Mouse (Mus musculus) neural tube, embryonic 14.5 days (tissue): ENCODE data around the gene Sowaha. TPM values are rescaled to one million over a fixed set of nuclear protein-coding genes. Genes with fewer than 3 reads are reported as not detected.

Experiments
- ATAC-seq: fragments of 200-750 bp; cut with Nextera tagmentation; 2 replicates; pipeline ENCODE4 v1.8.0; 2017; ENCODE audit warnings: low read depth, mild to moderate bottlenecking, moderate TSS enrichment, moderate library complexity
- H3K27ac ChIP-seq: fragments of 300-500 bp; sonication (generic); 2 replicates; pipeline ENCODE4 v1.5.1; 2014; ENCODE audit warnings: low read depth, mild to moderate bottlenecking, control low read depth, low read length, moderate library complexity, mixed read lengths
- H3K27me3 ChIP-seq: fragments of 300-500 bp; sonication (generic); 2 replicates; pipeline ENCODE4 v1.6.1; 2014; ENCODE audit warnings: low read length; ENCODE audit not compliant: control insufficient read depth, insufficient read depth
- H3K36me3 ChIP-seq: fragments of 300-500 bp; sonication (generic); 2 replicates; pipeline ENCODE4 v1.6.1; 2014; ENCODE audit warnings: low read length, mixed read lengths; ENCODE audit not compliant: control insufficient read depth, insufficient read depth
- H3K4me1 ChIP-seq: fragments of 300-500 bp; sonication (generic); 2 replicates; pipeline ENCODE4 v1.6.1; 2014; ENCODE audit warnings: low read length; ENCODE audit not compliant: control insufficient read depth, insufficient read depth
- H3K4me2 ChIP-seq: fragments of 300-500 bp; sonication (generic); 2 replicates; pipeline ENCODE4 v1.6.1; 2014; ENCODE audit warnings: mild to moderate bottlenecking, low read depth, low read length, control low read depth
- H3K4me3 ChIP-seq: fragments of 300-500 bp; sonication (generic); 2 replicates; pipeline ENCODE4 v1.5.1; 2014; ENCODE audit warnings: low read depth, low read length, control low read depth, mixed read lengths
- H3K9ac ChIP-seq: fragments of 300-500 bp; sonication (generic); replicated peaks from 2 replicates; pipeline ENCODE4 v1.6.1; 2014; ENCODE audit warnings: low read depth, mild to moderate bottlenecking, control low read depth, low read length, mixed read lengths
- H3K9me3 ChIP-seq: fragments of 300-500 bp; sonication (generic); 2 replicates; pipeline ENCODE4 v1.6.1; 2016; ENCODE audit warnings: low read length; ENCODE audit not compliant: control insufficient read depth
- WGBS: fragments of 180-500 bp; shearing (Covaris S2); extraction: QIAGEN DNeasy Blood & Tissue Kit; methylation state at CpG from one replicate; pipeline ENCODE4 v1.1.7; 2014; 5-methylcytosine and 5-hydroxymethylcytosine counted together
- polyA plus RNA-seq: library from polyadenylated mRNA; unstranded; fragments of >200 nt; fragmentation: Nextera tagmentation; extraction: Ambion mirVana; gene quantifications from 2 replicates; pipeline ENCODE4 v1.2.1, GENCODE M21; 2014

Sowaha gene
- polyA plus RNA-seq, 1 experiment from 2014 or later, result 1.1 TPM

DNA sequence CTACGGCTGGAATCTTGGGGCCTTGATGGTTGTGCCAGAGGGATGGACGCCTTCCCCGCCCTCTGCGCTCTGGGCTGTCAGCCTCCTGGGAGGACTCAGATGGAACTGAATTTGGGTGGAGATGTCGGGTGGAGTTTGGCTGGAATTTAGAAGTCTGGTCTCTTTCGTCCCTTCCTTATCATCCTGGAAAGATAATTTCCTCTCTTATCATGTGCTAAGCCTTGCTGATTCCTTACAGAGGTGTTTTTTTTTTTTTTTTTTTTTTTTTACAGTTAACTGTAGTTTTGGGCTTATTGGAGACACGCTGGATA is 41.7 kb upstream of the Sowaha start:
- H3K4me3 ChIP-seq, result no peak overlapping the region
- no peaks in the 10 kb centered on the region; the same call in 1 of the 2 replicates for H3K27me3 ChIP-seq
- H3K27ac ChIP-seq, result no peak overlapping the region
- 88% methylated on average over 7 of the region's 7 CpGs for WGBS
- no peaks in the 10 kb centered on the region for H3K36me3 ChIP-seq
- no peak for ATAC-seq
- peaks cover 22% of the 10 kb centered on the region for H3K4me1 ChIP-seq
- H3K9me3 ChIP-seq, result no peaks in the 10 kb centered on the region
- peak overlapping the region; percentile 84; the same call in 1 of the 2 replicates for H3K4me2 ChIP-seq
- H3K9ac ChIP-seq, result no peak overlapping the region

DNA sequence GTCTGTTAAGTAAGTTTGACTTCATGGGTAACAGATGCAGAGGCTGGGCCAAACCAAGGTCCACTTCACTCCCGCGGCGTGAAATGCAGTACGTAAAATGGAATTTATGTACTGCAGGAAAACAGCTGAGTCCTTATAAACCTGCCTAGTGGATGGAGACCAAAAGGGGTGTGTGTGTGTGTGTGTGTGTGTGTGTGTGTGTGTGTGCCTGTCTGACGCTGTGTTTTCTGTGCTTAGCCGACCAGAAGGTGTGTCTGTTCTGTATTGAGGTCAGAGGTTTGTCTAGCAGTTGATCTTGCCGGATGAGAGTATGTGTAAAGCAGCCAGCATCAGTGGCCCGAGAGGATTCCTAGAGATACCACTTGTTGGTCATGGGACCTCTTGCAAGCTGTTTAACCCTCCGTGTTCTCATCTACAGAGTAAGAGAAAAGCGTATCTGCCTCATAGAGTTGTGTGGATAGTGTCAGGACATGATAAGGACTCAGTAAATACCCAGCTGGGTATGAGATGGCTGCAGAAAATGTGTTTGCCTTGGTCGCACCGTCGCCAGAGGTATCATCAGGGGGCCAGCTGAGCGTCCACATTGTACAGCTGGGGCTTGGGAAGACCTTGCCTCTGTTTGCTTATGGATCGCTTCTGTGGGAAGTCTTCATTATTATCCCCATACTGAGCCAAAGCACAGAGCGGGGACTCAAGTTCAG is 41.2 kb upstream of the Sowaha start:
- ATAC-seq, result no peak
- no peaks in the 10 kb centered on the region; the same call in 1 of the 2 replicates for H3K27me3 ChIP-seq
- peak overlapping the region; percentile 84 for H3K4me2 ChIP-seq
- no peaks in the 10 kb centered on the region for H3K9me3 ChIP-seq
- no peak overlapping the region for H3K27ac ChIP-seq
- peak overlapping the region; percentile 74 for H3K4me3 ChIP-seq
- peaks cover 22% of the 10 kb centered on the region for H3K4me1 ChIP-seq
- WGBS, result 41% methylated on average over 16 of the region's 16 CpGs
- H3K36me3 ChIP-seq, result no peaks in the 10 kb centered on the region
- H3K9ac ChIP-seq, result peak overlapping the region; percentile 83

DNA sequence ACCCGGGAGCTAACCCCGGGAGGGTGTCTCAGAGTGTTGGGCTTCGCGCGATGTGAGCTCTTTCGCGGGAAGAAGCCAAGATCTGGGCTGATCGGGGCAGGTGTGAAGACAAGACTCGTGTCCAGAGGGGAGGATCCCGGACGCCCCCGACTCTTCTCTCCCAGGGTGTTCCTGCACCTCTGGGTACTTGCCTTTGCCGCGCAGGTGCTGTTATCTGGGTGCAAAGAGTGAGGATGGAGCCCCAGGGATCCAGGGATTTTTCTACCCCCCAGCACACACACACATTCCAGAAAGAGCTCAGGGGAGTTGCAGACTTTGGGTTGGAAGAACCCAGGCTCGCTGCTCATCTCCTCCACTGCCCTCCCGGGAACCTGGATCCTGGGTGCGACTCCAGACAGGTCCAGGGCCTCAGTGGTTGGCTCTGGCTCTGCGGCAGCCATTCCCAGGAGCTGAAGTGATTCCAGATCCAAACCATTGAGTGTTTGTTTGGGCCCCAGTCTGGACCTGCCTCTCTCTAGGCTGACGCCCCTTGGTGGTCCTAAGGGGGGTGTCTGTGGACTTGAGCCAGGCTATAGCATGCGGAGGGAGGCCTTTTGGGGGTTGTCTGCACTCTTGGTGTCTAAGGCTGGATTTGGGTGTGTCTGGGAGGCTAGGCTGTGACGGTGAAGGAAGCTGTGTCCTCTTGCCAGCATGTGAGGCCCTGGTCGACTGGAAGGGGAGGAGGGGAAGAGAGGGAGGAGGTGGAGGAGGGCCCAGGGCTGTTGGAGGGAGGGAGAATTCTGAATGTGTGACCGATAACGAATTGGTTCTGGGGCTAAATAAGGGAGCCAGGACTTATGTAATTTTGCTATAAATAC is 40.3 kb upstream of the Sowaha start:
- 4% methylated on average over 24 of the region's 24 CpGs for WGBS
- H3K9me3 ChIP-seq, result no peaks in the 10 kb centered on the region

DNA sequence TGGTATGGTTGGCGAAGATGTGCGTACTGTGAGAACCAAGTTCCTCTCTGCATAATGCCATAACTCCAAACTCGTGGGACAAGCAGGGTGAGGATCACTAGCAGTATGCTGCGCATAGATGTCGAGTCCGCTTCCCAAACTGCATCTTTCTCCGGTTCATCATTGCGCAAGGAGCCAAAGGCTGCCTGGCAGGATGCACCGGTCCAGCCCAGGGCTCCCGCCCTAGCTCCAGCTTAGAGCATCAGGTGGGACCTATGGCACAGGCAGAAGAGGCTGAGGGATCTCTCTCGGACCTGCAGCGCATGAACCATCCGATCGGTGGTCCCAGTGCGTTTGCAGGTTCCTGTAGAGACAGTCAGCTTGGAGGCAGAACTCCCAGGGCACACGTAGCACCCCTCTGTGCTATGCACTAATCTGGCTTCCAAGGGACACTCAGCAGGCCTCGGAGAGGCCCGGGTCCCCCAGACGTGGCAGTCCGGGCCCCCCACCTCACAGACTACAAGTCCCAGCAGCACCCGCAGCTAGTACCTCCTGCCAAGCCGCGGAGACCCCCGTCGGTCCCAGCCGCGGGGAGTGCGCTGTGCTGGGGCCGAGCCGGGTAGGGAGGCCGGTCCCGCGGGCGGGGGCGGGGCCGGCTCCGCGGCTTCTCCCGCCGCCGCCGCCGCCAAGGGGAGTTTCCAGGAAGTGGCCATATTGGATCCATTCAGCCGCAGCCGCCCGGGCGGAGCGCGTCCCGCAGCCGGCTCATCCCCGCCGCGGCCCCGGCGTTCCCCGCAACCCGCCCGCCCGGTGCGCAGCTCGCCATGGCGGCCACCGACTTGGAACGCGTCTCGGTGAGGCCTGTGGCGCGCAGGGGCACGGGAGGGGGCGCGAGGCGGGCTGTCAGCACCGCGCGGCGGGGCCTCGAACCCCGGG is 39.4 kb upstream of the Sowaha start, which contains the start of gene Sept8:
TSS of gene Sept8 (plus strand) at position 51 of the 915 bp plus-strand sequence.
- Histone ChIP-seq H3K9me3 (no peaks in the 10 kb centered on the region), H3K27me3 (no peaks in the 10 kb centered on the region; the same call in none of the 2 replicates), H3K36me3 (no peaks in the 10 kb centered on the region), H3K4me3 (peak within 1 kb of the TSS; percentile 74), H3K4me1 (peaks cover 22% of the 10 kb centered on the region), H3K9ac (peak within 1 kb of the TSS; percentile 83), H3K4me2 (peak within 1 kb of the TSS; percentile 84), H3K27ac (peak within 1 kb of the TSS; percentile 57)
- WGBS, result 5% methylated on average over 54 of the region's 79 CpGs
- peak; percentile 84 for ATAC-seq

More for the DNA sequence above, 40.3 kb upstream of the Sowaha start:
- Histone ChIP-seq H3K4me3 (peak overlapping the region; percentile 74), H3K27ac (peak overlapping the region; percentile 57), H3K9ac (peak overlapping the region; percentile 83), H3K36me3 (no peaks in the 10 kb centered on the region), H3K4me1 (peaks cover 22% of the 10 kb centered on the region), H3K4me2 (peak overlapping the region; percentile 84), H3K27me3 (no peaks in the 10 kb centered on the region; the same call in none of the 2 replicates)
- peak; percentile 64 for ATAC-seq

DNA sequence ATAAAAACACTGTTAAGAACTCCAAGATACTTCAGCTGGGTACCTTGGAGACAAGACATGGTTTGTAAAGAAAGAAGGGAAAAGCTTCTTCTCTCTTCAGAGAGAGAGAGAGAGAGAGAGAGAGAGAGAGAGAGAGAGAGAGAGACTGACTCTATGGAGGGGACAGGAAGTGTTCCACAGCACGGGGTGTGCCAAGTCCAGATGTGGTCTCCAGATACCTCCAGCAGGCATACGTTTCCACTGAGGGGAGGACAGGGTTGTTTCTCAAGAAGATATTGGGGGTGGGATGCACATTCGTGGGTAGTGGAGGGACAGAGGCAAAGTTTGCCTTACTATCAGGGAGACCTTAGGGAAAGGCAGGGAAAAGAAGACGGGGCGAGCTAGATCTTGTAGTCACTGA is 38.7 kb upstream of the Sowaha start:
- Histone ChIP-seq H3K27me3 (no peaks in the 10 kb centered on the region; the same call in none of the 2 replicates), H3K27ac (no peak overlapping the region), H3K36me3 (no peaks in the 10 kb centered on the region), H3K9me3 (no peaks in the 10 kb centered on the region), H3K4me1 (peaks cover 19% of the 10 kb centered on the region), H3K4me3 (peak overlapping the region; percentile 74; the same call in 1 of the 2 replicates), H3K9ac (no peak overlapping the region), H3K4me2 (no peak overlapping the region; the same call in 1 of the 2 replicates)
- ATAC-seq, result no peak
- WGBS, result 58% methylated on average over 5 of the region's 5 CpGs

DNA sequence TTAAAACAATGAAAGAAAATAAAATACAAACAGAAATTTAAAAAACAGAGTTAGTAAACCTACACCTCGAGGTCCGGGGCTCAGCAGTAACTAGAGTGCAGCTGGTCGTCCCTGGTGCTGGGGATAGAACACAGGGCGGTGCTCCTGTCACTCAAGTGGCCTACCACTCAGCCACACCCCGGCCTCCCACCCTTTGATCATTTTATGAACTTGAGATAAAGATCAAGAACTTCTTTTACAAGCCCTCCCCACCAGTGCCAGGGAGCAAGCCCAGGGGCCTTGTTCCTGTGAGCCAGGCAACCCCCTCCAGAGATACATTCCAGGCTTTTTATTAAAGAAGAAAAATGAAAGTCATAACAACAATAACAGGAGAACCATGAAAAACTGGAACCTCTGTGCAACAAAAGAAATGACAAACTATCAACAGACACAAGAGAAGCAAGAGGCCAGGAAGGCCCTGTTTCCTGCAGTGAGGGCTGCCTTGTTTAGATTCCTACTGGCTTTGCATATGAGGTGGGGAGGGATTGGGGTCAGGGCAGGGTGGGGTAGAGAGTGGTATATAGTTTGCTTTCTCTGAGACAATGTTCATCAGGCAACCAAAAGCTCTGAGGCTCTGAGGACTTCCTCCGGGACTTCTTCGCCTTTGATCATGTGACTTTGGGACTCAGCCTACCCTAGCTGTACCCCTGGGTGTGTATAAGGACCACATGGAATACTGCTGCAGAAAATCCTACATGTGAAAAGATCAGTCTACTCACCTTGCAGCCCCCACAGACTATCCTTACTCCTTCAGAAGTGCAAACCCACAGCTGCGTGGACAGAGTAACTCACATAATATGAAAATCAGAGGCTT is 36.9 kb upstream of the Sowaha start:
- H3K36me3 ChIP-seq, result no peaks in the 10 kb centered on the region
- WGBS, result 60% methylated on average over 8 of the region's 8 CpGs
- no peak overlapping the region for H3K9ac ChIP-seq
- no peak overlapping the region for H3K27ac ChIP-seq
- no peaks in the 10 kb centered on the region for H3K9me3 ChIP-seq
- no peaks in the 10 kb centered on the region; the same call in none of the 2 replicates for H3K27me3 ChIP-seq
- ATAC-seq, result no peak
- no peak overlapping the region for H3K4me3 ChIP-seq
- H3K4me2 ChIP-seq, result no peak overlapping the region
- H3K4me1 ChIP-seq, result peaks cover 19% of the 10 kb centered on the region

DNA sequence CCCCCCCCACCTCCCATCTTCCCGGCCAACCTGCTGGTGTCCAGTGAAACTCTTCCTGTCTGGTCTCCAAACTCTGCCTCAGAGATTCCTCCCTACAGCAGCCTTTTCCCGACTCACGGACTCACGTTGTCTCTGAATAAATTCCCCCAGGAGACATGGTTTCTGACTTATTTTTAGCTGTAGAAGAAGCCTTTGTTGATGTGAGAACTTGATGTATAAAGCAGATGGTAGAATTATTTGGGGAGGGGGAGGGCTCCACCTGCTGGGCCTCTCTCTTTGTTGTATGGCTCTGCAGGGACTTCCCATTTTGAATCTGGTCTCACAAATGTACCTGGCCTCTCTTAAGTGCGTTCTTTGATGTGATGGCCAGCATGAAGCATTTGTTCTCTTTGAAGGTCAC is 30.3 kb upstream of the Sowaha start:
- Histone ChIP-seq H3K4me1 (no peaks in the 10 kb centered on the region), H3K9me3 (no peaks in the 10 kb centered on the region), H3K9ac (no peak overlapping the region), H3K4me3 (no peak overlapping the region), H3K36me3 (no peaks in the 10 kb centered on the region), H3K27me3 (no peaks in the 10 kb centered on the region), H3K27ac (no peak overlapping the region), H3K4me2 (no peak overlapping the region)
- ATAC-seq, result no peak
- 38% methylated on average over 5 of the region's 5 CpGs for WGBS

DNA sequence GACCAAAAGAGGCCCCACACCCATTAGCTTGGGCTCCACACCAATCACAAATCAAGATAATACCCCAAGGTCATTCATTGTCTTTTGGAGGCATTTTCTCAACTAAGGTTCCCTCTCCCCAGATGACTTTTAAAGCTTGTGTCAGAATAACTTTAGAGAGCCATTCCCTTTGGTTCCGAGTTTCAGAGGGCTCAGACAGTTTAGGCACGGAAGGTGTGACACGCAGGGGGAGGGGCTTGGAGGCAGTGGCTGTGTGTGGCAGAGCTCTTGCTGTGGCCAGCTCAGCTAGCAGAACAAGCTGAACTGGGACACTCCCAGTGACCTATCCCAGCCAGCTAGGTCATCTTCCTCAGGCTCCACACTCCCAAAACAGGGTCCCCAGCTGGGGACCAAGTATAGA is 28.5 kb upstream of the Sowaha start:
- H3K4me2 ChIP-seq, result no peak overlapping the region
- H3K9ac ChIP-seq, result no peak overlapping the region
- no peaks in the 10 kb centered on the region for H3K36me3 ChIP-seq
- H3K27ac ChIP-seq, result no peak overlapping the region
- no peaks in the 10 kb centered on the region for H3K27me3 ChIP-seq
- no peaks in the 10 kb centered on the region for H3K4me1 ChIP-seq
- no peak overlapping the region for H3K4me3 ChIP-seq
- H3K9me3 ChIP-seq, result no peaks in the 10 kb centered on the region
- ATAC-seq, result no peak
- 63% methylated on average over 3 of the region's 3 CpGs for WGBS
